Mouse (Mus musculus): ENCODE results near the gene Gdpd2.

The Gdpd2 gene

DNA sequence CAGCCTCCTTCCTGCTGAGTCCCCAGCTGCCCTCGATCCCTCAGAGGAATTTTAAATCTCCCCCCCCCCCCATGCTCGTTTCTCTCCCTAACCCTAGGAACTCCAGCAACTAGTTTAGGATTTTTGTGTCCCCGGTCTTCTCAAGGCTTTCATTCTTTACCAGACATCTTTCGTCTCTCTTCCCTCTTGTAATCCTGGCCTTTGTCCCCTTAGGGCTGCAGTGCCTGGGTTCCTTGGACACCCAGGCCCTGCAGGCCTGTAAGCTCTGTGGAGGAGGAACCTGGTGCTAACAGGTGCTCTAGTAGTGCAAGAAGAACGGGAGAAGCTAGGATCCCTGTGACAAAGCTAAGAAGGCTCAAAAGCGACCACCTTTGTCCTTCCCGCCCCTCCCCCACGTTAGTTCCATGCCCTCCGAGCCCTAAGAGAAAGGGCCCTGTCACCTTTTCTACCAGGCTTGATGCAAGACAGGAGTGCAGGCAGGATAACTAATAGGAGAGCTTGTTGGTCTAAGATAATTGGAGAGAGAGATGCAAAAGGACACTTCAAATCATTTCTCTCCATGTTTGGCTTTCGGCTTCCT is 48.1 kb downstream of the Gdpd2 start:
- no peak for DNase-seq (ENCODE audit: low spot score in 2 of 2)

DNA sequence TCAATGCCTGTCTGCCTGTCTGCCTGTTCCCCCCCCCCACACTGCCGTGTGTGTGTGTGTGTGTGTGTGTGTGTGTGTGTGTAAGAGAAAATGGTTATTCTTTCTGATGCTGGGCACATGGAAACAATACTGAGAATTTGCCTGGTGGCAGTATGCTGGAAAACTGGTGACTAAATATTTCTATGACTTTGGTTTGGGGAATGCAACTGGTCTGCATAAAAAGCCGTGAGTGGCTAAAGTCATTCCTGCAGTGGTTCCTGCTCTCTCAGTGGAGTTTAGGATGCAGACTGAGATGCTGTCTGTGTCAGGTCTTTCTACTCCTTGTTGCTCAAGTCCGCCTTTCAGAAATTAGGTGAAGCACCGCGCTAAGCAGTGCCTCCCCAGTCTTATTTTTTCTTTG is 48.7 kb downstream of the Gdpd2 start:
- DNase-seq (ENCODE audit: low spot score in 2 of 2): no peak
